Mouse (Mus musculus) lung, postnatal 0 days (tissue): Measurements from ENCODE around the gene Kif2a.

ENCODE experiments used
- CTCF ChIP-seq: IDR thresholded peaks from 2 replicates; pipeline ENCODE4 v1.5.1; 2016; ENCODE audit warnings: antibody characterized with exemption, mild to moderate bottlenecking
- EP300 ChIP-seq: IDR thresholded peaks from 2 replicates; pipeline ENCODE4 v1.6.1; 2016; ENCODE audit warnings: antibody characterized with exemption, mild to moderate bottlenecking, control low read depth

- TF ChIP-seq CTCF (no peak), EP300 (no peak)
These were observed 5.3 kb upstream of the Kif2a start for GRCm38 (mm10) chr13:107027218-107027617.
